Mouse (Mus musculus) granulocyte monocyte progenitor cell, adult 5-6 weeks (primary cell): Measurements from ENCODE around the gene Ttc7. TPM values are rescaled to one million over a fixed set of nuclear protein-coding genes. Genes with fewer than 3 reads are reported as not detected.

Experiments used
- ATAC-seq: replicated peaks from 2 replicates; pipeline ENCODE4 v1.8.0; 2016; ENCODE audit warnings: mild to moderate bottlenecking, moderate TSS enrichment, inconsistent platforms; ENCODE audit not compliant: poor library complexity, severe bottlenecking
- total RNA-seq, 2 experiments: library from RNA; stranded (forward) in 1 of 2; stranded (reverse) in 1 of 2; fragments of 200-712, 200-1000 nt in 1 of 2; fragments of >200 nt in 1 of 2; fragmentation: Nextera tagmentation in 1 of 2; gene quantifications; 2 replicates each; pipeline ENCODE4 v1.2.3; 2014 to 2017

Ttc7 gene
- total RNA-seq, 2 experiments from 2014 or later: 46.7 to 68.9 TPM

DNA sequence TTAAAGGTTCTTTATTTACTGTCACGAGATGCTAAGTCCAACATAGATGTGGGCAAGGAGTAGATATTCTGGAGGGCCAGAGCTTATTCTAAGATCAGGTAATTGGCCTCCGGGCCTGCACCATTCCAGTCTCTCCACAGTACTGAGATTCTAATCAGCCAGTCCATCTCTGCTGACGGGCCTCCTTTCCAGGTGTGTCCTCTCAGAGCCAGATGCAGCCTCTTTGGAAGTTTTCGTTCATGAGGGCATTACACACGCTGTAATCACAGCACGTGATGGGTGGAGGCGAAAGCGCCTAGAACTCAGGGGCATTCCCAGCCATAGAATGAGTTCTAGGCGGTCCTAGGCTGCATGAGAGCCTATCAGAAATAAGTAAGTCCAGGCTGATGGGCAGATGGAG lies 74.8 kb downstream of the Ttc7 start:
- ATAC-seq: no peak

DNA sequence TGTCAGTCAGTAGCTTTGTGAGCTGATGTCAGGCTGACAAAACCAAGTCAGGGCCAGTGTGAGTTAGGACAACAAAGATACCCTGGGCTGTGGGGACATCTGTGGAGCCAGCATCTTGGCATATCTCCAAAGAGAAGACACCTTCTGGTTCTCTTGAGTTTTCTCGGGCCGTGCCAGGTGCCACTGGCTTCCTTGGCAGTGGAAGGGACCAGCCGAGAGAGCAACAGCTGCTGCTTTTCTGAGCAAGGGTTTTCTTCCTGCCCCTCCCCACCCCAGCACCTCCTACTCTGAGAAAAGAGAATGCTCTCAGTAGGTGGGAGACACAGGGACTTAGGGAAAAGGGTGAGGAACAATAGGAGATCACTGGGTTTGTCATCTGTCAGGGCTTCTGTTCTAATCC lies 78.4 kb downstream of the Ttc7 start:
- ATAC-seq: no peak

DNA sequence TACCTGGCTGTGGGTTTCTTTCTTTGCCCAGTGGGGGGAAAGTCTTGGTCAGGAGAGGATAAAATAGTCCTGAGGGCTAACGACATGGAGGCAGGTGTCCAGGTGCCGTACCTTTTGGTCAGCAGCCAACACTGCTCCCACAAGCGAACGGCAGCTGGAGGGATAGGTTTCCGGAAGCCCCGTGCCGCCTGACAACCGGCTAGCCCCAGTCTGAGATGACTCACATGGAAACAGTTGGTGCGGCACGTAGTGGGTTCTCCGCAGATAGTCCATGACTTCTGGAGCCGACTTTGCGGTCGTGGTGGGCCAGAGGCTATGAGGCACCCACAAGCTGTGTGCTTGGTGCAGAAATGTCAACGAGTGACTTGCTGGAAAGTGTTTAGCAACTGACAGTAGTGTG lies 81.4 kb downstream of the Ttc7 start:
- ATAC-seq: no peak

DNA sequence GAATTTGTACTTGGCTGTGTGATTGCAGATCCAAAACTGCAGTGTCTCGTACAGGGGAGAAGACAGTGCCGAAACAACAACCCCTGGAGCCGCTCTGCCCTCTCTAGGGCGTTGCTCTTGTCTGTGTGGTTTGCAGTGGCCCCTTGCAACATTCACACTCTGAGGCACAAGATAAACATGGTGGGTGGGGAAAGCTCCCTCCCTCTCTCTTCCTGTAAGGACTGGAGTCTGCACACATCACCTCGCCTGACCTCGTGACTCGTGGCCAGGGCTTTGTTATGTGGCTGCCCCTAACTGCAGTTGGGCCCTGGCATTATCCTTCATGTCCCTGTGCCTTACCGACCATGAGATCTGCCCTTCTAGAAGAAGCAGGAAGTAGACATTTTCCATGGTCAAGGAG lies 82.6 kb downstream of the Ttc7 start:
- ATAC-seq: peak; percentile 81

DNA sequence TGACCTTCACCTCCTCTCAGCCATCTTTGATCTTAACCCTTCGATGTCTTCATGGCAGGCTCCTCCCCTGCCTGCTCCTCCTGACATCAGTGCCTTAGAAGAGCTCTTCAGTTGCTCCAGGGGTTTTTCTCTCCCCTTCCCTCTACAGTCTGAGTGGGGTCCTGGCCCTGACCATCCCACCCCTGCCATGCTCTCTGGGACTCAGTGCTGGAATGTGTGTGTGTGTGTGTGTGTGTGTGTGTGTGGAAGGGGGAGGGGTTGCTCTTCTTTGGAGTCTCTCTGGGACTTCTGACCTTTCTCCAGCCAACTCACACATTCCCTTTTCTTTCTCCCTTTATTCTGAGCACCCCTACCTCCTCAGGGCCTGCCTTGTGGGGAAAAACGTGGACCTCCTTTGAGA lies 83.8 kb downstream of the Ttc7 start:
- no peak for ATAC-seq

DNA sequence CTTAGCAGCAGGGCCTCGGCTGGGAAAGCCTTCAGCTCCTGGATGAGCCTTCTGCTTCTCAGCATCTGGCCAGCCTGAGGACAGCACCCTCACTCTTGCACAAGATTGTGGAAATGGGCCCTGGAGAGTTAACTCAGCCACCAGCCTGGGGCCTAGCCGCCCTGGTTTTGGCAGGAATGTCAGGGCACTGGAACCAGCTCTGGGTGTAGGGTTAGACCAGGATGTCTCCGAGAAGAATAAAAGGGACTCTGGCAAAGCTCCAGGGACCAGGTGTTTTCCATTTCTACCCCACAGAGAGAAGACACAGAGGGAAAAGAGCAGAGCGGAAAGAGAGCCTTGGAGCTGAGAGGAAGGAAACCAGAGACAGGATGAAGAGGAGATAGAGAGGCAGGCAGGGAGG lies 84.5 kb downstream of the Ttc7 start:
- no peak for ATAC-seq

DNA sequence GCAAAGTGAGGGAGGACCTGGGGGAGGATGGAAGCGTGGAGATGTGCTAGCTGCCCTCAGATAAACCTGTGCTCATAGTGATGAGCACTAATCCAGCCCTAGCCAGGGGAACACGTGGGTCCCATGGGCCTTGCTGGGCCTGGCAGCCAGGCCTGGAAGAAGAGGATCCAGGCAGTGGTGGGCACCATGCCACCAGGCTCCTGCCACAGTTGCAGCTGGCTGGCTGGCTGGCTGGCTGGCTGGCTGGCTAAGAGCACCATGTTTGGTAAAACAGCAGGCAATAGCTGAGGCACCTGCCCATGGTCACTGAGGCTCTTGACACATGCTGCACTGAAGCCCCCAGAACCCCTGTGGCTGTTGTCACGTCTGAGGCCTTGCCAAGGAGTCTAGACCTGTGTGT lies 85.0 kb downstream of the Ttc7 start:
- no peak for ATAC-seq

DNA sequence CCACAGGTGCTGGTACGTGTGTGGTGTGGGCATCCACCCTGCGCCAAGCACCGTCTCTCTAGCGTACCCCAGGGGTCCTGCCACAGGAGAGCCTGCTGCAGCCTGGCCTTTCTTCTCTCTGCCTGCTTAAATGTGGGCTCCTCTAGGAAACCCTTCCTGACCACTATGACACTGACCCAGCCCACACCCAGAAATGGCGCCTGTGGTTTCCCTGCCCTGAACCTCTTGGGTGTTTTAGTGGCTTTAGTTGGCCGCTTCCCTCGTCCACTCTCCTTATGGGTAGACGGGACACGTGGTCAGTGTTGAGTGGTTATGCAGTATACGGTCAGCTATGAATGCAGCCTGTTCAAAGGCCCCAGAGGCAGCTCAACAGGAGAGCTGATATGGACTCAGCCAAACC lies 85.8 kb downstream of the Ttc7 start:
- no peak for ATAC-seq

DNA sequence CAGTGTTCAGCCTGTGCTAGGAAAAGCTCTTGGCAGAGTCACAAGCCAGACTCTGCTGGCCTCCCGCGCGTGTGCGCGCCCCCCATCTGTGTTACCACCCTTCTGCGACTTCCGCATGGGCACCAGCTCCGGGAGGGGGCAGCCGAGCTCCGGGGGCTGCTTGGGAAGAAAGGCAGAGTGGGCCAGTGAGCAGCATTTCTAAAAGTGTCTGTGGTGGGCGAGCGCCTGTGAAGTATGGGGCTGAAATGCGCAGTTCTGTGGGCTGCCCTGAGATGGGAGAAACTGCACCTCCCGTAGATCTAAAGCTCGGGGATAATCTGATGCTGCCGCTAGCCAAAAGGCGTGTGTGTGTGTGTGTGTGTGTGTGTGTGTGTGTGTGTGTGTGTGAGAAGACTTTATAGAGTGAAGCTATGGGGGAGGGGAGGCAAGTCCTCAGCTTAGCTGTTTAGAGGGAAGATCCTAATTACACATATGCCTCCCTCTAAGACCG lies 86.6 kb downstream of the Ttc7 start:
- ATAC-seq: no peak

DNA sequence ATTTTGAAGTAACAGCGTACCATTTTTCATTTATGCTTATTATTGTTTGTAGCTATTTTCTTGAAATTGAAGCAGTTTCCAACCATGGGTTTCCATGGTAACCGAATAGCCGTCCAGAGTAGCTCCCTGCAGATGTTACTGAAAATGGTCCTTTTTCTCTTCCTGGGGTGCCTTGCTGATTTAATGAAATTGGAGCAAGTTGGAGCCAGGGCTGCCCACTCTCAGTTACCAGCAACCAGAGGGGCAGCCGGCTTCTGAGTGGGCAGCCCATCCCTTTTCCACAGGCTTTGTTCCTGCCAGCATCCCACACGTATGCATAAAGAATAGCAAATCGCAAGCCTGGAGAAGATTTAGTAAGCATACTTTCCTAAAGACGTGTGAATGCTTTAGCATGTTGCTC lies 89.5 kb downstream of the Ttc7 start:
- ATAC-seq: no peak

DNA sequence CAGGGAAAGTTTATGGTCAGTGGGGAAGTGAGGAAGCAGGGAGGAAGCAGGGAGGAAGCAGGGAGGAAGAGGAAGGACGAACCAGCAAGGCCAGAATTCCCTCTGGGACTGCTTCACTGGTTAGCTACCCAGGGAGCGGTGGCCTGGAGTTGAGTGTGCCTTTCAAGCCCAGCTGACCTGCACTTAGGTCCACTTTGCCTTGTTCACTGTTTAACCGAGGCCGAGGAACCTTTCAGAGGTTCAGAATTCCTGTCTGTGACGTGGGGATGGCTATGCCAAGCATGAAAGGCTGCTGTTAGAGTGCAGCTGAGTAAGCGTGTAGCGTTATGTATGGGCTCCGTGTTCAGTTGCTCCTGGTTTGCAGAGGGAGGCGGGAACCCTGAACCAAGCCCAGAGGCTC lies 90.6 kb downstream of the Ttc7 start:
- ATAC-seq: no peak

DNA sequence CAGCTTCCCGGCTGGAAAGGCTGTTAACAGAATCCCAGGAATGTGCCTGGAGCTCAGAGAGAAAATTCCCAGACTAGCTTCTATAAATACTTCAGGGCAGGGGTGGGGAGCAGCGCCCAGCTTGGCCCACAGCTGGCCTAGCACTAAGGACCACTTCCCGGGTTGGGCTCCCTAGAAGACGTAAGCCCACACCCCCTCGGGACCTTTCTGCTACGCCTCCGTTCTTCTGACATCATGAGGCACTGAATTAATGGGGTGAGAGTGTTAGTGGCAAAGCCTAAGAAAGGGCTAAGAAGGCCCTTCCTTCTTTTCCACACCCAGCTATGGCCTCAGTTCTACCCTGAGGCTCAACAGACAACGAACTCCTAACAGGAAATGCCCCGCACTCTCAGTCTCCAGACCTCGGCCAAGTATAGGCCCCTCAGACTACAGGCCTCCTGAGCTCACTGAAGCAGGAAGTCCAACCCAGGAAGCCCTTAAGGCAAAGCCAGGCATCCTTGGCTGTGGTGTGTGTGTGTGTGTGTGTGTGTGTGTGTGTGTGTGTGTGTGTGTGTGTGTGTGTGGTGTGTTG lies 93.3 kb downstream of the Ttc7 start:
- ATAC-seq: peak; percentile 26

DNA sequence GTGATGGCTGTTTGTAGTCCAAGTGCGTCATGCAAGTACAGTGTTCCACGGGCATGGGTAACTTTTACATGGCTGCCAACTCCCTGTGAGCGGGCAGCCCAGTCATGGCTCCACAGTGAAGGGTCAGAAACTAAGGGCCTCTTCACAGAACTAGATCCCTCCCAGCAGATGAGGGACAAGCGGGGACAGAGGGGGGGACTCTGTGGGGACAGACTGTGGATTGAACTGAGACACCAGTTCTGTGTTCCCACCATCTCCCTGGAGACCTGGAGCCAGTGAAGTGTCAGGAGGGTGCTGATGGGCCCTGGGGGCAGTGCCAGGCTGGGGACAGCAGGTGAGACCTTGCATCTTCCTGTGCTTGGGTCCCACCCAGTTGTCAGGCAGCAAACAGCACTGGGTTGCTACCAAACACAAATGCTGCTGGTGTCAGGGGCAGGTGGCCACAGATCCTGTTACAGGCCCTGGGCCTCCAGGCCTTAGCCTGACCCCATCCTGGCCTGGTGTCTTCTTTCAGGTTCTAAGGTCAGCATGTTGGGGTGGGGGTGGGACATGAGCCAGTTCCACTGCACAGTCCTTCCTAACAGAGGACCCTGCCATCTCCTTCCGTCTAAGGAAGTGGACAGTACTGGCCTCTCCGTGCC lies 94.3 kb downstream of the Ttc7 start:
- no peak for ATAC-seq

DNA sequence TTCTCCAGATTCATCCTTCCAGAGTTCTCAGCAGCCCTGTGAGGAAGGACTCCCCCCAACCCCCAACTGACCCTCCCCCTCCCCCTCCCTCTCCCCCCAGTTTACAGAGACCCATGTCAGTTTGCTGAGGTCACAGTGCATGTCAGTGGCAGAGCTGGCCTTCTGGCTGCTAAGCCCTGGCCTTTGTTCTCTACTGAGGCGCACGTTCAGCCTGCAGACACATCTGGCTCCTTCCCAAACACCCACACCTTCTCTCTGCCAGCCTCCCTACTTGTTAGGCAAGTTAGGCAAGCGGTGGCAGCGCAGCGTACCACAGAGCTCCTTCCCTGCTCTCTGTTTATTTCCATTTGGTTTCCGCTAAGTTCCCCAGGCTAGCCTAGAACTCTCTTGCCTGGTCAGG lies 94.8 kb downstream of the Ttc7 start:
- no peak for ATAC-seq

DNA sequence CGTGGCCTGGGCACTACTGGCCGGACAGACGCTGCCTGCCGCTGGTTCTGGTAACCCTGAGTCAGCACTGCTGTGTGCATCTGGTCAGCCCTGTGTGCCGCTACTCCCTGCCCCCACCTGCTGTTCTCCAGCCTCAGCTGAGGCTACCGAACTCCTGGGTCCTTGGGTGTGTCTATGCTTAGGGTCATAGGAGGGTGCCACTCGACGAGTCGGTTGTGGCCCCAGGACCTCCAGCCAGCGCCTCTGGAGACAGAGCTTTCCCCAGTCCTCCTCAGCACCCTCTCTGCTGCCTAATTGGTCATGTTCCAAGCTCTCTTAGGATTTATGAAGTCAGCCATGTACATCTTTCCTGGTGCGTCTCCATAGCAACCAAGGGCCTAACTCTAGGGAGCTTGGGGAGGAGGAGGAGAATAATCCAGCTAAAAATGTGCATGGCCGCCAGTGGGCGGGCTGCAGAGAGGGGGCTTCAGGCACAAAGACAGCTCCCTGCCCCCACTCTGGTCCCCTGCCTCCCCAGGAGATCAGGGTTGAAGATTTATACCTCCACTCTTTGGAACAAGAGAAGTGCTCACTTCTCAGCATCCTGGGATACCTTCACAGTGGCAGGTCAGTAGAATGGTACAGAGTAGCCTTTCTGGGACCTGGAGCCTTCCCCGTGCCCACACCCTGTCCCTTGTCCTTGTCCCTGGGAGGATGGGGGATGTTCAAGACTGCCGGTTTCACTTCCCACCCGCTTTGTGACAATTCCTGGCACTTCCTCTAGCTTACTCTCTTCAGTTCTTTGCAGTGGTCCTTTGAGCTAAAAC lies 95.9 kb downstream of the Ttc7 start:
- ATAC-seq: peak; percentile 64

DNA sequence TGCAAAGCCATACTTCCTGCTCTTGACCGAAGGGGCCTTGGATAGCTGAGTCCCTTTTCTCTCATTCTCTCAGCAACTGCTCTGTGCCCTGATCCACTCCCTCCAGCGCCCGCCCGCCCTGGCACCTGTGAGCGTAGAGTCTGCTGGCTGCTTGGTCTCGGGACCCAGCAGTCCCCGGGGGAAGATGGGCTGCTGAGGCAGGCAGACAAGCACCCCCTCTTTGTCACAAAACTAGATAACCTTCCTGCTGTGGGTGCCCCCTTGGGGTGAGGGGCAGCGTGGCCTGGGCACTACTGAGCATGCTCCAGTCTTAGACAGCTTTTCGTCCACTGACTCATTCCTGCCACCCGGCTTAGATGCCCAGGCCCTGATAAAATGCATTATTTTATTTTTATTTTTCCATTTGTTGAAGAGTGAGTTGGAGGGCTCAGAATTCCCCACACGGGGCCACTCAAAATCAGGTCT lies 96.5 kb downstream of the Ttc7 start:
- no peak for ATAC-seq

DNA sequence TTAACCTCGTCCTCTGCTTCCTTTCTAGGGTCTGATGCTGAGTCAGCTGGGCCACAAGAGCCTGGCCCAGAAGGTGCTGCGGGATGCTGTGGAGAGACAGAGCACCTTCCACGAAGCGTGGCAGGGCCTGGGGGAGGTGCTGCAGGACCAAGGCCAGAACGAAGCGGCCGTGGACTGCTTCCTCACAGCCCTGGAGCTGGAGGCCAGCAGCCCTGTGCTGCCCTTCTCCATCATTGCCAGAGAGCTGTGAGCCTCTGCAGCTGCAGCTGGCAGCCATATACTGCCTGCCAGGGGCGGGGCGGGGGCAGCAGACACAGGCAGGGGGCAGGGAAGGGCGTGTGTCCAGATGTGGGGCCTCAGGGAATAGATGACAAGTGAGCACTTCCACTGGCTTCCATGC lies 97.1 kb downstream of the Ttc7 start:
- no peak for ATAC-seq

DNA sequence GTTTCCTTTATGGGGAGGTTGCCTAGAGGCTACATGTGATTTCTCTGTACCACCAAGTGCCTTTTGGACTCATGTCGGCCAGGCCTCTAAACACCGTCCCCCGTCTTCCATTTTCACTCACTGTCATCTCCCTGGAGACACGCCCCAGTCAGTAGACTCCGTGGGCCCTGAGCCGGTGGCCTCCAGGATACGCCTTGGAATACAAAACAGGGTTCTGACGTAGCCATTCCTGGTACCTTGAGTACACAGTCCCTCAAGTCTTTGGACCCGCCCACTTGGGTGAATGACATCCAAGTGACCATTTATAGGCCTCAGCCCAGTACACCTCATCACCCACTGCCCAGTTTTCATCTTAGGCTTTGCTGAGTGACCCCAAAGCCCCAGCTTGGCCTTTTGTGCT lies 98.0 kb downstream of the Ttc7 start:
- no peak for ATAC-seq

DNA sequence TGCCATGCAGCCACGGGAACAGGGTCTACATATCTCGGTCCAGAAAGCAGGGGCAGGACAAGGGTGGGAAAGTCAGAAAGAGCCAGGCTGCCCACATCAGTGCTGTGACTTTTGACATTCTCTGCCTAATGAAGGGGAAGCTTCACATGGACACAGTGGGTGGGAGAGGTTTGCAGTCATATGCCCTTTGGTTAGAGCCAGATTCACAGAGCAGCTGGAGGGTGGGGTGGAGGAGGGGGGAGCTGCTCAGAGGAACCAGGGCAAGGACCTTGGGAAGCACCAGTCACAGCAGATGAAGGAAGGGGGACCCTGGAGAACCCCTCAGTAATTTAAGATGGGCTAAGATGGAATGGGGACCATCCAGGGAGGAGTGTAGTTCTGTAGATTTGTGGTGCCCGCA lies 103.1 kb downstream of the Ttc7 start:
- ATAC-seq: no peak

DNA sequence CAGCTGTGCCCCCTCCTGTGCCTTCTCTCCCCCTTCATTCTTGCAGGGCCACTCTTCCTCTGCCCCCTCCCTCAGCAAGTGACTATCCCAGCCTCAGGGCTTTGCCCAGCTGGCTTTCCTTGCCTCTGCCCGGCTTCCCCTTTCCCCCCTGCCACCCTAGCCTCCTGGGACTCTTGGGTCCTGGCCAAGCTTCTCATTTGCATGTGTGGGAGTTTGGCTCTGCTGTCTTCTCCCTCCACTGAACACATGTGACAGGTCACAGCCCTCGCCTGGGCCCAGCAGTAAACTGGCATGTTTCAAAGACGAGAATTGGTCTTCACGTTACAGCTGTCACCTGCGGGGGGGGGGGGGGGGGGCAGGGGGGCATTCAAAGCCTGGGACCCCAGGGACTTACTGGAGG lies 104.4 kb downstream of the Ttc7 start:
- peak; percentile 56 for ATAC-seq

DNA sequence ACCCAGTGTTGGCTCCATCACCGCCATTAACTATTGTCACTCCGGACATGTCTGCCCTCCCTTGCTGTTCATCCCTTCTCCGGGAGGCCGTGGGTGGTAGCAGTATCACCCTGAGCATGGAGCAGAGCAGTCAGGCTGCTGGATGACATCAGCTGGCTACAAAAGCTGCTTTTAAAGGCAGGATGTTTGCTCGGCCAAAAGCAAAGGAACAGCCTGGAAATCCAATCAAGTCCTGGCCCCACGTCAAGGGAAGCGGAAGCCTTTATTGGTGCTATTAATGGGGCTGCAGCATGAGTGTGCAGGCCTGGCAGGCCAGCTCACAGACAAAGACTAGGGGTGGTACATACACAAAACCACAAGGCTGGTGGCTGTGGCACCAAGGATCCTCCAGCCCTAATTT lies 108.6 kb downstream of the Ttc7 start:
- peak; percentile 38; the same call in 1 of the 2 replicates for ATAC-seq

DNA sequence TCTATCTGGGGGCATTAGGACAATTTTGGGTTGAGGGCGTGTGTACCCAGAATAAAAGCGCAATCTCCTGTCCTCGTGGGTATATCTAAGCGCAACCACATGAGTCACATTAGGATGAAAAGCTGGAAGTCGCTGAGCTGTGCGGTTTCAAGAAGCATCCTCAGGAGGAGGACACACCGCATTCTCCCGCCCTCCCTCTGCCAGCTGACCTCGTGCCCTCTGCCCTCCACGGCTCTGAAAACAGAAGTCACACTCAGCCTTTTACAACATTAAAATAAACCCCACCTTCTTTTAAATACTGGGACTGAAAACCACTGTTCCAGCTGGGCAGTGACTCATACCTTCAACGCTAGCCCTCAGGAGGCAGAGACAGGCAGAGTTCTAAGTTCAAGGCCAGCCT lies 114.4 kb downstream of the Ttc7 start:
- peak; percentile 80 for ATAC-seq
